Mouse (Mus musculus) telencephalon, adult 2 months (tissue): Measurements from ENCODE around the gene Gm3187.
"Not testable (repeated sequence)": the region's sequence is repeated elsewhere in the genome, so short reads cannot be mapped to it uniquely, and the experiment has no call there.

Experiments
- DNase-seq: peaks from one replicate; pipeline ENCODE4 v3.0.0-alpha.2; 2011; ENCODE audit warnings: low read depth, low spot score

Gene Gm3187

GRCm38 (mm10) chr14:5483907-5484306, at the start of gene Gm3187:
Gene Gm3187 (plus strand): TSS chr14:5484207.
- not testable (repeated sequence) for DNase-seq

- not testable (repeated sequence) for DNase-seq
Observed at GRCm38 (mm10) chr14:5455367-5455766, 28.6 kb upstream of the Gm3187 start, which contains the start of gene Gm3194. Gene Gm3194 (minus strand): TSS chr14:5455467.

- not testable (repeated sequence) for DNase-seq
Observed at GRCm38 (mm10) chr14:5460469-5460868, 23.5 kb upstream of the Gm3187 start.

DNA sequence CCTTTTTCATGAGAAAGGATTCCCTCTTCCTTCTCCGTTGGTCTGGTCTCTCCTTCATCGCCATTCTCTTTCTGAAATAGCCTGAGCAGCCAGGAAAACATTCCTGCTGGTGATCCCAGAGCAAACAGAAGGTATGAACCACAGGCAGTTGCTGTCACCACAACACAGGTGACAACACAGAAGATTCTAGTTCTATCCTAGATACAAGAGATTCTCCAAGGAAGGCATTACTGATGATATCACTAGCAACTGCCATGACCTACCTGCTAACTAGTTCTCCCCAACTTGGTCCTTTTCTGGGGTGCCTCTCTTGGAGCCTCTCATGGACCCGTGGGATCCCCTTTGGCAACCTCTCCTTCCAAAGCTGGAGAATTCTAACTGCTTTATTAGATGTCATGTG, 6.3 kb upstream of the Gm3187 start, which contains the start of gene Gm8246:
Gm8246 (minus strand) TSS at position 101 of the 400 bp plus-strand sequence.
- DNase-seq, result not testable (repeated sequence)

- DNase-seq, result not testable (repeated sequence)
Observed at GRCm38 (mm10) chr14:5501374-5501773, 17.4 kb downstream of the Gm3187 start, which contains the start of gene Gm3488. Gene Gm3488 (plus strand): TSS chr14:5501674.

GRCm38 (mm10) chr14:5538196-5538595, 54.2 kb downstream of the Gm3187 start, which contains the start of gene Gm3532:
Gene Gm3532 (plus strand): TSS chr14:5538496.
- not testable (repeated sequence) for DNase-seq
